In genomic region chr13:10942031-10942655, GRCm38 (mm10) we compare ENCODE assay signal across 8 mouse cellular contexts.
A peak's percentile ranks its signal among the peaks of the same experiment; 100 is the strongest.
DNase-seq lines count a peak whose midpoint lies in the region; ATAC-seq and TF ChIP-seq lines count a peak whose summit lies in the region.
"Had no signal": no experiment of that assay in that cellular context is flagged by ENCODE, and none has a peak within 500 bp of the region (broad histone marks: within the 10 kb centered on the region; RNA-seq: fewer than 3 reads in every experiment).

No protein-coding gene starts in this region.

- no peaks in the 10 kb centered on the region for H3K27me3 ChIP-seq in kidney, postnatal 0 days (ENCODE audit: insufficient read depth, low read length)
- no peaks in the 10 kb centered on the region for H3K27me3 ChIP-seq in kidney, embryonic 15.5 days
- no peaks in the 10 kb centered on the region for H3K27me3 ChIP-seq in forebrain, embryonic 16.5 days (replicated peaks; ENCODE audit: control insufficient read depth, insufficient read depth, low read length)

- WGBS in kidney, postnatal 0 days: 65% methylated on average over 4 of the region's 4 CpGs
- 64% methylated on average over 4 of the region's 4 CpGs for WGBS in kidney, embryonic 15.5 days
- 45% methylated on average over 4 of the region's 4 CpGs for WGBS in forebrain, embryonic 16.5 days

- peak; percentile 69 for TF ChIP-seq CTCF in kidney, postnatal 0 days (IDR thresholded peaks at IDR 0.05; ENCODE audit: low read depth)

- peak; percentile 62 for DNase-seq in kidney, postnatal 0 days (ENCODE audit: low spot score)
- DNase-seq in ES-E14 (ENCODE audit: low read depth, low spot score) (peak; percentile 45), WW6 (ENCODE audit: low read depth, low spot score) (peak; percentile 3)
- peak; percentile 45 for DNase-seq in retina, postnatal 1 day
- DNase-seq in thymus, postnatal 0 days (ENCODE audit: low spot score): no peak

- H3K9ac ChIP-seq in kidney, postnatal 0 days (ENCODE audit: low read depth, low read length): no peak overlapping the region
- no peak overlapping the region for H3K9ac ChIP-seq in kidney, embryonic 15.5 days
- H3K9ac ChIP-seq in ES-E14 (ENCODE audit: insufficient read depth, low read depth, low read length, poor library complexity, severe bottlenecking): no peak overlapping the region
- H3K9ac ChIP-seq in forebrain, embryonic 16.5 days (replicated peaks; ENCODE audit: low read depth, low read length): no peak overlapping the region

- H3K36me3 ChIP-seq in kidney, postnatal 0 days (ENCODE audit: insufficient read depth, low read length): no peaks in the 10 kb centered on the region
- H3K36me3 ChIP-seq in kidney, embryonic 15.5 days: no peaks in the 10 kb centered on the region
- no peaks in the 10 kb centered on the region for H3K36me3 ChIP-seq in ES-E14 (ENCODE audit: control insufficient read depth, insufficient read depth, low read length, poor library complexity, severe bottlenecking)
- H3K36me3 ChIP-seq in forebrain, embryonic 16.5 days (ENCODE audit: control insufficient read depth, insufficient read depth): no peaks in the 10 kb centered on the region

- H3K27ac ChIP-seq in kidney, postnatal 0 days: no peak overlapping the region
- H3K27ac ChIP-seq in kidney, embryonic 15.5 days: no peak overlapping the region
- H3K27ac ChIP-seq in ES-E14 (ENCODE audit: insufficient read depth, low read depth, low read length, poor library complexity, severe bottlenecking): no peak overlapping the region
- no peak overlapping the region for H3K27ac ChIP-seq in forebrain, embryonic 16.5 days (ENCODE audit: low read length)
- H3K27ac ChIP-seq: macrophage had no signal

- H3K4me3 ChIP-seq in kidney, postnatal 0 days (replicated peaks; ENCODE audit: low read depth, low read length): no peak overlapping the region
- H3K4me3 ChIP-seq in kidney, embryonic 15.5 days (replicated peaks): no peak overlapping the region
- no peak overlapping the region for H3K4me3 ChIP-seq in ES-E14 (ENCODE audit: insufficient read depth in 1 of 2, low read depth in 1 of 2, low read length in 2 of 2, poor library complexity in 1 of 2, severe bottlenecking in 1 of 2)
- no peak overlapping the region for H3K4me3 ChIP-seq in forebrain, embryonic 16.5 days (replicated peaks; ENCODE audit: low read length)

- in situ Hi-C loops in ES-E14 (cut with MboI; ENCODE audit: low sequenced_read_pairs in 2 of 2, unreplicated experiment in 2 of 2): no loop called here

- H3K4me1 ChIP-seq in kidney, postnatal 0 days (replicated peaks; ENCODE audit: insufficient read depth, low read length): no peaks in the 10 kb centered on the region
- H3K4me1 ChIP-seq in kidney, embryonic 15.5 days: no peaks in the 10 kb centered on the region
- H3K4me1 ChIP-seq in ES-E14 (ENCODE audit: control insufficient read depth in 2 of 2, insufficient read depth in 2 of 2, low read length in 2 of 2, poor library complexity in 1 of 2): no peaks in the 10 kb centered on the region
- no peaks in the 10 kb centered on the region; the same call in 1 of the 2 replicates for H3K4me1 ChIP-seq in forebrain, embryonic 16.5 days (replicated peaks; ENCODE audit: control insufficient read depth, insufficient read depth, low read length)

- ATAC-seq in kidney, postnatal 0 days (replicated peaks; ENCODE audit: low FRiP score, low read depth): no peak
- ATAC-seq in kidney, embryonic 15.5 days (replicated peaks; ENCODE audit: low FRiP score): no peak
- ATAC-seq in forebrain, embryonic 16.5 days: 0 out of 2 replicates have a peak, but pooled peaks have one; percentile 52

- no peaks in the 10 kb centered on the region for H3K9me3 ChIP-seq in kidney, postnatal 0 days (replicated peaks; ENCODE audit: low read length)
- no peaks in the 10 kb centered on the region for H3K9me3 ChIP-seq in kidney, embryonic 15.5 days (replicated peaks)
- H3K9me3 ChIP-seq in ES-E14 (ENCODE audit: control insufficient read depth, insufficient read depth, low read depth, low read length): no peaks in the 10 kb centered on the region
- H3K9me3 ChIP-seq in forebrain, embryonic 16.5 days (ENCODE audit: control insufficient read depth, low read length): no peaks in the 10 kb centered on the region

- H3K4me2 ChIP-seq in kidney, postnatal 0 days (ENCODE audit: low read length): no peak overlapping the region
- no peak overlapping the region for H3K4me2 ChIP-seq in kidney, embryonic 15.5 days
- H3K4me2 ChIP-seq in forebrain, embryonic 16.5 days (ENCODE audit: low read length): no peak overlapping the region

TF ChIP-seq in ES-E14, 5 proteins besides CTCF, POLR2A, EP300 and RAD21:
- no peak for TF ChIP-seq HCFC1 (IDR thresholded peaks at IDR 0.05; ENCODE audit: borderline replicate concordance, insufficient read depth, low read length)
- TF ChIP-seq CHD2 (IDR thresholded peaks at IDR 0.05; ENCODE audit: low read depth, low read length): no peak
- TF ChIP-seq ZNF384 (IDR thresholded peaks at IDR 0.05; ENCODE audit: low read depth, low read length): peak; percentile 98
- TF ChIP-seq ZC3H11A (IDR thresholded peaks at IDR 0.05; ENCODE audit: borderline replicate concordance, low read depth, low read length): peak; percentile 41; the same call in 1 of the 2 replicates
- no peak for TF ChIP-seq MAFK (IDR thresholded peaks at IDR 0.05; ENCODE audit: insufficient read depth, low read depth, low read length)
